Mouse (Mus musculus) small intestine, adult 2 months (tissue): ENCODE data around the gene Trpm3.

Experiments
- CTCF ChIP-seq: fragments of 200-500 bp; IDR thresholded peaks from 2 replicates; pipeline ENCODE4 v1.5.1; 2012; ENCODE audit warnings: low read depth, mild to moderate bottlenecking, control low read depth, inconsistent platforms, low read length, moderate library complexity, mixed read lengths; ENCODE audit not compliant: insufficient replicate concordance, insufficient read length; ENCODE audit errors: extremely low read depth
- POLR2A ChIP-seq: fragments of 200-500 bp; IDR thresholded peaks from 2 replicates; pipeline ENCODE4 v1.6.1; 2012; ENCODE audit warnings: low read depth, mild to moderate bottlenecking, control low read depth, inconsistent platforms, low read length, moderate library complexity

DNA sequence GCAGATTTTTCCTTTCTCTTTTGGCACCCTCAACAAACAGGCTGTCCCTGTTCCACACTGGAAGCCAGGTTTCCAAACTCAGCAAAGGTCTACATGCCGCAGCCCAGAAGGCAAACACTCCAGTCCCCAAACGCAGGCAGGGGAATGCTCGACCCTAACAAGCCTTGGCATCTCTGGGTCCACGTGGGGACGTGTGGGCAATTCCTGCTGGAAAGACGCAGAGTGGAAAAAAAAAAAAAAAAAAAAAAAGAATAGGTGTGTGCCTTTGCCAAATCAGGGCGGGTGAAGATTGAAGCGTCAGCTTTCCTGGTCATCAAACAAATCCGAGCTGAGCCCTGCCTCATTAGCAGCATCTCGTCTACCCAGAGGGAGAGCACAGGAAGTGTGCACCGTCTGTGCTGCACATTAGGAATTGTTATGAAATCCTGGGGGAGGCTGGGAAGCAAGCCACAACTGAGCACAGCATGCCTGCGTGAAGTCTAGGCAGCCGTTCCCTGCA lies 614.5 kb downstream of the Trpm3 start:
- no peak for TF ChIP-seq CTCF
- TF ChIP-seq POLR2A: no peak
